Mouse (Mus musculus) c-Kit-negative CD71-positive TER-119-positive erythroid progenitor cells, embryonic 14.5 days (primary cell): ENCODE data around the gene Sh3bgr.
A peak's percentile ranks its signal among the peaks of the same experiment; 100 is the strongest.

Experiments used
- DNase-seq: peaks from one replicate; pipeline ENCODE4 v3.0.0-alpha.2; 2013; ENCODE audit warnings: low read depth, low spot score

Gene Sh3bgr

DNA sequence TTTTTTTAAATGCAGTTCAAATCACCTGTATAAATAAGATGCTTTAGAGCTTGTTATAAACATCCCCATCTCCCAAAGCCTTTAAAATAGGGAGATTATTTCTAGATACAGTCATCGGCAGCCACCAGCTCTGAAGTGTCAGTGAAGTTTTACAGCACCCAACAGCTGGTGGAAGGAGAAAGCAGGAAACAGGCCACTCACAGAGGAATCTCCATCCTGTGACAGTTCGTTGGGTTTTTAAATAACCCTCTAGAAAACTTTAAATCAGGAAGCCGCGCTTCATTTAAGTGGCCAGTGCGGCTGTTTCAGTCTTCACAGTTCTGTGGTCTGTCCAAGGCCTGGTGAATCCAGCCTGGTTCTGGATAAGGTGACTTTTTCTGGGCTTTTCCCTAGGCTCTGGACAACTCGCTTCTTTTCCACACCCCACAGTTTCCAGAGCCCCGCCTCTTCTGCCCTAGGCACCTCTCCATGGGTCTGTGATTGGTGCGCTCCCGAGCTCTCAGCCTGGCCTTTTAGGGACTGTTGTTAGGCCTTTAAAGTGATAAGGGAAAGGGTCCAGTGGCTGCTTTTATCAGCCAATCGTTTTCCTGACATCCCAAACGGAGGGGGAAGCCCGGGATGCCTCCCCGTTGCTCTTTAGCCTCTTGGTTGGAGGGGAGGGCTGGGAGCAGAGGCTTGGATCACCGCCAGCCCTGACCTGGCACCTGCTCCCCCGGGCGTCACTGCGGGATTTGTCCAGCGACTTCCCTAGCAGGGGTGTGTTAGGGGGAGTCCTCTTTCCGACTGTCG, at the start of gene Sh3bgr:
Sh3bgr (plus strand) TSS at position 538 of the 789 bp plus-strand sequence.
- DNase-seq, result no peak

- no peak for DNase-seq
Measured at GRCm38 (mm10) chr16:96150995-96151394, 49.3 kb upstream of the Sh3bgr start.

DNA sequence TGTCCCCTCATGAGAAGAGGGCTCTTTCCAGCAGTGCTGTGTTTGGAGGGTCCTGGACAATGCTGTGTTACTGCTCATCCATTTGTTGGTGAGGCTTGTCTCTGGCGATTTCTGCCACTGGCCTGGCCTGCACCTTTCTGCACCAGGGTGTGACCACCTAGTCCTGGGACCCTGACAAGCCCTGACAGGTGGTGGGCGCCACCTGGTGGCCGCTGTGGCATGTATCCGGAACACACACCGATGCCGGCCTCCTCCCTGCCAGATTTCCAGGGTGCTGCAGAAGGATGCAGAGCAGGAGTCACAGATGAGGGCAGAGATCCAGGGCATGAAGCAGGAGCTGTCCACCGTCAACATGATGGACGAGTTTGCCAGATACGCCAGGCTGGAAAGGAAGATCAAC, 48.7 kb upstream of the Sh3bgr start:
- DNase-seq, result no peak

DNA sequence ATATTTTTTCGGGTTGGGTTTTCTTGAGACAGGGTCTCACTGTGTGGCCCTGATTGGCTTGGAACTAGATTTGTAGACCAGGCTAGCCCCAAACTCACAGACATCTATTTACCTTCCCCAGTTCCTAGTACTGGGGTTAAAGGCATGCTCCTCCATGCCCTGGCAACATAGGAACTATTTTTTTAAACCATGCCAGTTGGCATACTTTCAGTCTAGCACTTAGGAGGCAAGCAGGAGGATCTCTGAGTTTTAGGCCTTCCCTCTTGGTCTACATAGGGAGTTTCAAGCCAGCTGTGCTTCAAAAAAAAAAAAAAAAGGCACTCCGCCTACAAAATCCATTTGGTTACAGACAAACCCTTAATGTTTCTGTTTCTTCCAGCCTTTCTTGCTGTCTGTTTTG, 45.8 kb upstream of the Sh3bgr start:
- DNase-seq, result no peak

DNA sequence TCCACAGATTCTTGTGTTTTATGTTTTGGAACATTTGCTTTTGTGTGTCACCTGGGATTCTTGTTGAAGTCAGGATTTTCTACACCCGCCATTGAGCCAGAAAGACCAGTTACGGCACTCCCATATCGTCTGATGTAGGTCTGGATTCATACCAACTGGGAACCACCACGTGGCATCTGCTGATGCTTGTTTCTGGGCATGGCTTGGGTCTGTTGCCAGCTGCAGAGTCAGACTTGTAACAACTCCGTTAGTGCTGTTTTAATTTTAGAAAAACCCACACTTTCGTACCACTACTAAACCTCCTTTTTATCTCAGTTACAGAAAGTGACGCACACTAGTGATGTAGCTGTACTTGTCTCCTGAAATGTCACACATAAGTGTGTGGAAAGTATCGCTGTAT, 44.2 kb upstream of the Sh3bgr start:
- no peak for DNase-seq

GRCm38 (mm10) chr16:96157171-96157570, 43.1 kb upstream of the Sh3bgr start:
- DNase-seq, result no peak

DNA sequence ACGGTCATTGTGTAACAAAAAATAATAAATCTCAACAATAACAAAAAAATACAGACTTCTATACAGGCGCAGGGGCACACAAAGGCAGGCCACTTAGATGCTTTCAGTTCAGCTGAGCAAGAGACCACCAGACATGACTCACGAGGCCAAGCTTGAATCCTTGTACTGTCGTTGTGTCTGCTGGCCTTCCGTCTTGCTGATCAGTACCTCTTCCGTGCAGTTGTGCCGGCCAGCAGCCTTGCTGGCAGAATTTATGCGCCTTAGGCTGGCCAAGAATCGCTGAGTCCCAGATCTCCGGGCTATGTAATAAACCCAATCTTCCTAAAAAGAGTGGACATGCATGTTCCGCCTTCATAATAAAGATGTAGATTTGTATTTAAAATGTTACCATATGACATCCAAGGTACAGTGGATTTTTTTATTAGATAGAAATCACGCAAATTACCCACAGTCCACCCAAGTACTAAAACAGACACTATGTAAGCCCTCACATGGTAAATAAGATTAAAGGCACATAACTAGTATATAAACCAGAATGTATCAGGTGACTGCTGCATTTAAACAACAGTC, 41.7 kb upstream of the Sh3bgr start:
- no peak for DNase-seq

GRCm38 (mm10) chr16:96159091-96159731, 41.0 kb upstream of the Sh3bgr start:
- DNase-seq, result no peak

DNA sequence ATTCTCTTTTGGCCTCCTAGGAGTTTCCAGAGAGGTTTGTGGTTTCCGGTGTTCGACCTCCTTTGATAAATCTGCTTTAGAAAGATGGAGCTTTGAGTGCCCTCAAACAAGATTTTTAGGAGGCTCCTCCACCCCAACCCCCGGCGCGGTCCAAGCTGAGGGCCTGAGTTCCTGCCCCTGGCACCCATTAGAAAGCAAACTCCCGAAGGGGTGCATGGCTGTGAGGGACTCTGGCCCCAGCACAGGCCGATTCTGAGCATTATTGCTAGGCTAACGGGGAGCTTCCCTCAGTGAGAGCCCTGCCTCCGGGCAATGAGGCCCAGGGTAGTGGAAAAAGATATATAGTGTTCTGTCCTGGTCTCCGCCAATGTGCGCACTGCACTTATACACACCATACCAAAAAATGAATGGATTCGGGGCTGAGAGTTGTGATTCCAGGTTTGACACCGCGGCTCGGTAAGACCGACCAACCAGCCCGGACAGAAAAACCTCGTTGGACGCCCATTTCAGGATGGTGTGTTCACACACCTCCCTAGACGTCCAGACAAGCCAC, 40.4 kb upstream of the Sh3bgr start:
- DNase-seq, result no peak

GRCm38 (mm10) chr16:96160927-96161326, 39.3 kb upstream of the Sh3bgr start:
- no peak for DNase-seq

DNA sequence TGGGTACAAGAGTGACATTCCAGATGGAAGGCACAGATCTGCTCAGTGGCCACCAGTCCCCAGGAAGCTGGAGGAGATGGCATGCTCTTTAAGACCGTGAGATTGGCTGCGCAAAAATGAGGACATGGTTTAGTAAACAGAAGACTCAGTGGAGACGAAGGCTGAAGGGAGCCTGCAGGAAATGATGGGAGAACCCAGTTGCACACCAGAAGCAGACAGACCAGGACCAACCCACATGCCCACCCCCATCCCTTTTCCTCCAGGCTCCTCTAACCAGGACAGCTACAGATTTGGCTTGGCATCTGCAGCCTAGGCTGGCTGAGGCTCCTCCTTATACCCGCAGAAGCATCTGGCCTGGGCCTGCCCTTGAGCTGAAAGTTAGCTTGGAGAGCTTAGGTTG, 38.9 kb upstream of the Sh3bgr start:
- no peak for DNase-seq

DNA sequence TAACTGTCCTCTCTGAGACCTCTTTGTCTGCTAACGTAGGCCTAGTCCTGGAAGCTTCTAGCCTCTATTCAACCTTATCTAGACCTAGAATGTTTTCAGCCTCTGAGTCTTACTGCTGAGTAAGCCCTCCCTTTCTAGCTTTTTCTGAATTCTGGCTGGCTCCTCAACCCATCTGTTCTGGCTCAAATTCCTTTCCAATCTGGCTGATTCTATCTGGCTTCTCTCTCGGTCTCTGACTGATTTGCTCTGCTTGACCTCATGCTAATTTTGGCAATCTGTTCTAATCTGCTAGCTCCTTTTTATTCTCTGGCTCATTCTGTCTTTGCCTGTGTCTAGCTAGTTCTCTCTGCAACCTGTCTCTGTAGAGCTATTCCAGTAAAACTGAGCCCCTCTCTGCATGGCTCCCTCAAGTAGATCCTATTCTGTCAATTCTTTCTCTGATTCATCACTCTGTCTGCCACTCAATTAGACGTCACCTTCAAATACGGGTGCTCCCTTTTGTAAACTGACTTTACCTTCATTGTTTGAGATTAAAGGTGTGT, 34.5 kb upstream of the Sh3bgr start:
- DNase-seq, result no peak

GRCm38 (mm10) chr16:96168837-96169236, 31.4 kb upstream of the Sh3bgr start:
- DNase-seq, result no peak

DNA sequence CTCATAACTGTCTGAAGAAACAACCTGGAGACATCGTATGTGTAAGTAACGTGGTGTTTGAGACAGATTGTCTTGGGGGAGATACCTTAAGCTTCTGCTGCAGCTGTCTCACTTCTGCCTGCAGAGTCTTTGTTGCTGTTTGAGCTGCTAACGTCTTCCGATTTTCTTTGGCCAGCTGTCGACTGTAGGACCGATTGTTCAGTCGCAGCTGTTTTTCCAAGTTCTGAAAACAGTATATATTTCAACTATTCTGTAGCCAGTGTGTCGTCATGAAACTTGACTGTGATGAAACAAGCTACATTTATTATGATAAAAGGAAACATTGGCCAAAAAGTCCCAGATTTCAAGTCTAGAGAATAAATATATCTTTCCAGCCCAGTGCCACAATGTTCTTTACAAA, 26.6 kb upstream of the Sh3bgr start:
- no peak for DNase-seq

DNA sequence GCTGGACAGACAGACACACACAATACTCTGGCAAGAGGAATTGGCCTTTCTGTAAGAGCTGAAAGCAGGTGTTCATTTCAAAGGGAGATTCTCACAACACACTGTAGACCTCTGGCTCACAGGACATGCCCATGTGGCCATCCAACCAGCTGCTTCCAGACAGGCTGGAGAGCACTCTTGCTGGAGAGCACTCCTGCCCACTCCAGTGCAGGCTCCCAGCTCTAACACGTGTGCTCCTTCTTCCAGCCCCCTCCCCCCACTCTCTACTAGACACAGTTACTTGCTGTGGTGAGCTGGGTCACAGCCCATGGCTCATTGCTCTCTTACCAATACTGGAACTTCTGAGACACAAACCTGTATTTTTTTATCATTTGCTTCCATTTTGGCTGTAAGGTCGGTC, 24.9 kb upstream of the Sh3bgr start:
- DNase-seq, result no peak

DNA sequence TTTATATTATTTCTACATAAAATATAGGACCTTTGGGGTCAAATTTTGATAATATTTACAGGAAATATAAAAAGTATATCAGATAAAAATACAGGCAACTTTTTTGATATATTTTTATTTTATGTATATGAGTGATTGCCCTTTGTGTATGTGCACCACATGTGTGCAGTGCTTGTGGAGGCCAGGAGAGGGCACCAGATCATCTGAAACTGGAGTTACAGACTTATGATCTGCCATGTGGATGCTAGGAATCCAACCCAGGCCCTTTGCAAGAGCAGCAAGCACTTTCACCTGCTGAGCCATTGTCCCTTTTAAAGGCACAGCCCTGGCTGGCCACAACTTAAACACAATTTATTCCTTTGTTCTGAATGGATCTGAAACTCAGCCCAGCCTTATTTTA, 21.1 kb upstream of the Sh3bgr start:
- DNase-seq, result no peak

DNA sequence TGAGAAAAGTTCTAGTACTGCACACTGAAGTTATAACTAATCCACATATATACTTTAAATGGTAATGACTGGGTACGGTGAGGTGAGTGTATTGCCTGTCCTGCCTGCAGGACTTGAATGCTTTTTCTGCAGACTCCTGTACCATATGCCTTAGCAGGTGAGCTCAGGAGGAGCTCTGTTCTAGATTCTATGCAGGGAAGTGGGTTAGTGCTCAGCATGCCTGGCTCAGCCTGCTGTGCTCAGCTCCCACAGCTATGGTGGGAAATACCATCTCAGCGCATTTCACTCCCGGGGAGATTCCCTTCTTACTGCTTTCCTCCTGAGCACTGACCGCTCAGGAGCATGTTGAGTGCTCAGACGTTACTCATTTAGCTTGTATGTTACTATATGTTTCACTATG, 12.6 kb upstream of the Sh3bgr start:
- no peak for DNase-seq

DNA sequence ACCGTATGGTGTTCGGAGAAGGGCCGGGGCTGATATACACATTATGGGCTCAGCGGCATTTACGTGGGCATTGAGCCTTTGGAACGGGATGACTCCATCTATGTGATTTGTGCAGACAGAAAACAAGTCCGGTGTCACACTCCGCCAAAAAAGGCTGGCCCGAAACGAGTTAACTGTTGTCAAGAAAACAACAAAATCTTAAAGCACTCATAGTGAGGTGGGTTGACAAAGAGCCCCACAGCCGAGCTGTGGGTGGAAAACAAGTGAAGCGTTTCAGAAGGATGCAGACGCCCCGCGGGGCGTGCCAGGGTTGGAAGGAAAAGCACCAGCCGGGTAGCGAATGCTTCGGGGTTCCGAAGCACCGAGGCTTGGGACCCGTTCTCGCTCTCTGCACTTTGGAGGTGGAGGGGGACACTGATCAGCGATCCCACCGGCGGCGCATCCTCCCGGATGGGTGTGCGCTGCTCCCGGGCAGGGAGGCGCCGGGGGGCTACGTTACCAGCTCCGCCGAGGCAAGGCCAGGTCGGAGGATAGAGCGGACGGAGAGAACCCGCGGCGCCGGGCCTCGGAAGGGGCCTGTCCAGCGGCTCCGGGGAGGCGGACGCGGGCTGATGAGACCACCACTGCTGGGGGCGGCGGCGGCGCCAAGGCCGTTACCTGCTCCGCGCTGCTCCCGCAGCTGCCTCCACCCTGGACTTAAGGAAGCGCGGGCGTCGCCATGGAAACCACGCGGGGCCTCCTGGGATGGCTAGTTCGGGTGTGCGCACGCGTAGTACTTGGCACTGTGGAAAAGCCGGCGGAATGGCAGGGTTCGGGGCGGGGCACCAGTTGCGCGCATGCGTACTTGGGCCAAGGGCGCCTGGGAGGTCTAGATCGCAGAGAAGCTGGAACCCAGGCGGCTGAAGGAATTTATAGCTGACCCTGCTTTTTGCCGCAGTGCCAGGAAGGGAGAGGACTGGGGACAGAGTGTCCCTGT, 8.4 kb upstream of the Sh3bgr start, which contains the start of gene Lca5l:
Lca5l (minus strand) TSS at position 741 of the 976 bp plus-strand sequence.
- DNase-seq, result peak; percentile 78

DNA sequence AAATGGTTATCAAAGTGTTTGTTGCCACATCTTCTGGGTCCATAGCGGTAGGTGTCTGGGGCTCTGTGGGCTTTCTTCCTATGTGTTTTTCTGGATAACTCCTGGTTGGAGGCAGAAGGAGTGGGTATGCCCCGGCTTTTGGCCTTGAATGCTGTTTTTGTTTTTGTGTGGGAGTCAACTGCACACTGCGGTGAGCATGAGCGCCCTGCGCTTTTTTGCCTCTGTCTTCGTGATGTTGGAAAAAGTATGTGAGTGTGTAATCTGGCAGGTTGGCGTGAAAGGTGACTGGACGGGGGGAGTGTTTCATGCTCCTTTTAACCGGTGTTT, 415 bp downstream of the Sh3bgr start:
- no peak for DNase-seq

DNA sequence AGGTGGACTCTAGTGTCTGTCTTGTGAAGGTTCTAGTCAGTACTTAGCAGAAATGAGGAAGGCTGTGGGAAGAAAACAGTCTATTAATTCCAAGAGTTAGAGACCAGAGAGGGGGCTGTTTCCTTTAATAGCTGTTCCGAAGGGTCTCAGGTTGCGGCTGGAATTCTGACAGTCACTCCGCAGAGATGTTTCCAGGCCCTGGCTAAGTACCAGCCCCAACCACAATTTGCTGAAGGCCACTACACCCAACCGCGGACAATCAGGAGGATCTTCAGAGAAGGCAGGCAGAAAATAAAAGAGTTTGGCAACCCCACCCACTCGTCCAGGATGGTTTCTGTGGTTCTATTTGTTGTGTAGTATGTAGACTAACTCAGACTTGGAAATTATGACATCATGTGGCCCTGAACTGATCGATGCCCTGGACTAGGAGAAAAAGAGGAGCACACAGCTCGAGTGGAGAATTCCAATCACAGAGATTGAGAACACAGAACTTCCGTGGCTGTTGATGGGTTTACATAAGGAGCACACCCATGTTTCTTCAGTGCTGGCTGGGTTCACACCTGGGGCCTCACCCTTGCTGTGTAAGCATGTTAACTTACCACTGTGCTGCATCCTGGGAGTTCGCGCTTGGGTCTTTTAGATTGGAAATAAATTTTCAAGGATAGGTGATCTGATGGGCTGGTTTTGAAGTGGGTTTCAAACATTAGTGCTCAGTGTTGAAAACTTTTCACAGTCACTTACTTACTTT, 1.4 kb downstream of the Sh3bgr start:
- no peak for DNase-seq

DNA sequence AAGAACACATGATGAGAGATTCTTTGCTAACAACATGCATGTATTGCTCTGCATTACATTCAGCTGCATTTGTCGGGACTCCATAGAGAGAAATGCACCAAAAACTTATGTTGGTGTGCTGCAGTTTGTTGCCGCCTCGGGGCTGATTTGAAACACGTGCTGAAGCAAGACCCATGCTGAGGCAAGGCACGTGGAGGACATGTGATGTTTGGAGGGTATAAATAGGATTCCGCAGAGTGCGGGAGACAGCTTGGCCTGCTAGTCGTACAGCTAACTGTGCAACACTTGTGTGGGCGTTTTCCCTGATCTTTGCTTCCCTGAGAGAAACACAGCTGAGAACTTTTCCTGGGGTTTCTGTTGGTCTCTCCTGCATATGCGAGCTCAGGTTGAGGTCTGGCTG, 9.5 kb downstream of the Sh3bgr start:
- DNase-seq, result no peak
